Mouse (Mus musculus) duodenum, adult 2 months (tissue): ENCODE data around the gene Nhlrc2. TPM values are rescaled to one million over a fixed set of nuclear protein-coding genes. Genes with fewer than 3 reads are reported as not detected.

Experiments used
- polyA plus RNA-seq: library from polyadenylated mRNA; depleted of rRNA; stranded (reverse); fragments of >200 nt; gene quantifications from 2 replicates; pipeline ENCODE4 v1.2.3, GENCODE M21; 2012; ENCODE audit warnings: low replicate concordance; rRNA removed

The Nhlrc2 gene
- 3.2 and 3.4 TPM in 2 replicates for polyA plus RNA-seq

DNA sequence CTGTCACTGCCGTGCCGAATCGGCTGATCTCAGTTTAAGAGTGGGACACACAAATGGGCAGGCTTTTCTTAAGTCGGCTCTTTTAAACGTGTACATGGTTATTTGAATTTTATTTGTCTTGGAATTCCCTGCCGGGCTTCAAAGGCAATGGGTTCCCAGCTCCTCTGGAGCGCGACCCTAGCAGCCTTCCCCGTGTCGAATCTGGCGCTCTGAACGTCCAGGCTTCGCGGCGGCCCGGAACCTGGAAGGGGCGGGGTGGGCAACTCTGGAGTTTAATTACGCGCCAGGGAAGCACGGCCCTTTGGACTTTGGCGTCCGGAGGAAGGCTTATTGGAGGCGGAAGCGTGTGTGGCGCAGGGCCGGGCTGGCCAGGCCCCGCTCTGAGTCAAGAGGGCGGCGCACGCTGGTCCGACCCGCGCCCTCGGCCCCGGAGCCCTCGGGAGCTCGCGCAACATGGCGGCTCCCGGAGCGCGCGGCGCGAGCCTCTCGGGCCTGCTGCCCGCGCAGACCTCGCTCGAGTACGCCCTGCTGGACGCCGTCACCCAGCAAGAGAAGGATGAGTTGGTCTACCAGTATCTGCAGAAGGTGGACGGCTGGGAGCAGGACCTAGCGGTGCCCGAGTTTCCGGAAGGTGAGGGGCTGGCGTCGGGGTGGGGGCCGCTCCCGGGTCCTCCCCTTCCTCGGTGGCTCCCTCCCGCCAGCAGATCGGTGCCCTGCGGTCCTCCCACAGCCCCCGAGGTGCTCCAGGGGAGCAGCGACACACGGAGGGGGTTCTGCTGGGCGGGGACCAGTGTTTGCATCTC, at the start of gene Nhlrc2:
Nhlrc2 (plus strand) TSS at position 32 of the 803 bp plus-strand sequence.

DNA sequence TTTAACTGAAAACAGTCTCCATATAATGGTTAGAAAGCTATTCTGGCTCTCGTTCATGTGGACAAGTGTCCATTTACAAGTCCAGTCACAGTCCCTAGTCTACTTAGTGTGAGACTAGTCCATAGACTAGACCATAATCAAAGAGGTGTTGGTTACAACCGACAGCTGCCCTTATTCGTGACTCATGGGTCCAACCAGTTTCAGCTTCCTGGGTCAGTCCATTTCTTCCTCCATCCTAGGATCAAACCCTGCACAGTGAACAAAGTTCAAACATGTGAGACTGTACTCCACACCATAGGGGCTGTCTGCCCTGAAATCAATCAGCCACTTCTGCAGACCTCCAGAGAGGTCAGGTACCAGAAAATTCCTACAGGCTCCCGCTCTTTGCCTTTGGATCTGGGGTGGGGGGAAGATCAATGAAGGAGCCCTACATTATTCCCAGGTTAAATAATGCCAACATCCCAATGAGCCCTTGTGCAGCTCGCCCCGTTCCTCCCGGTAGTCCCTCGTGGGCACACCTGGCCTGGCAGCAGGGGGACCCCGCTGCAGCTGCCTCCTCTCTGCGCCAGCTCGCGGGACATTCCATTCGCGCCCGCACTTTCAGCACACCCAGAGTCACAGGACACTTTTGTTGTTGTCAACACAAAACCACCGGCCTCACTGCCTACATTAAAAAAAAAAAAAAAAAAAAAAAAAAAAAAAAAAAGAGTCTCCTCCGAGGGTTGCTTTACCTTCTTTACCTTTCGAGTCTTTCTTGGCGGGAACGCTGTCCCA, 418 bp upstream of the Nhlrc2 start, which contains the start of gene Dclre1a:
Dclre1a (minus strand) TSS at position 767 of the 774 bp plus-strand sequence.

Other genes starting within 250 kb of the Nhlrc2 start
- 0.47 and 1.00 TPM in 2 replicates for gene Nrap, start 158.2 kb upstream of the Nhlrc2 start, polyA plus RNA-seq
- 58.9 and 109 TPM in 2 replicates for gene Casp7, start 151.1 kb upstream of the Nhlrc2 start, polyA plus RNA-seq
- gene Plekhs1, start 86.6 kb upstream of the Nhlrc2 start, polyA plus RNA-seq, result 0.13 and 0.67 TPM in 2 replicates
- gene Dclre1a, start within 50 bp of the Nhlrc2 start, polyA plus RNA-seq, result 1.8 and 2.1 TPM in 2 replicates
- 3.9 TPM in 2 replicates for gene Adrb1, start 173.9 kb downstream of the Nhlrc2 start, polyA plus RNA-seq